Mouse (Mus musculus): ENCODE results near the gene Sema7a.

Sema7a gene

GRCm38 (mm10) chr9:57975200-57975821 lies 35.4 kb downstream of the Sema7a start:
- POLR2A ChIA-PET: interaction anchor here in 3 of 4 experiments (0.5 to 1.4 kb wide), 5 partner anchors 28 to 241 kb away, joined by 3 to 6 read pairs (median 4); partner anchors contain the start of gene Sema7a (in 1 of the 3)
- CTCF ChIA-PET: interaction anchor here in 2 of 4 experiments (0.5 to 2.4 kb wide), 3 partner anchors 15 to 29 kb away, joined by 3 to 10 read pairs (median 7); no protein-coding TSS in a partner anchor

DNA sequence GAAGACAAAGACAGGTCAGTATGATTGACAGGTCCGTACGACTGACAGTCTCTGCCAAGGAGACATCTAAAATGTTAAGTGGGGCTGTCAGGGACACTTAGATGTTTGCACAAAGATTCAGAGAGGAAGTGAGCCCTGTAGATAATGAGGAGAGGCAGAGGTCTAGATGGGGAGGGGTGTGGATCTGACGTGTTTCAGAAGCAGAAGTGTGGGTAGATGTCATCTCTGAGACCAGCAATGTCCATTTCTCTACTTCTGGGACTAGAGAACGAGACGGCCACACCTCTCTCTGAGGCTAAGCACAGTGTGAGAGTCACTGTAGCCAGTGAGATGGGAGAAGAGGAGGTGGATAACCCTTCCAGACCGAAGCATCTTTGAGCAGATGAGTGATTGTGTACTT lies 38.1 kb downstream of the Sema7a start:
- ChIA-PET POLR2A (interaction anchor here in 1 of 4 experiments (0.8 kb wide), 1 partner anchor 31 kb away, joined by 3 read pairs; no protein-coding TSS in a partner anchor), CTCF (interaction anchor here in 1 of 4 experiments (1.1 kb wide), 1 partner anchor 43 kb away, joined by 3 read pairs; no protein-coding TSS in a partner anchor)

DNA sequence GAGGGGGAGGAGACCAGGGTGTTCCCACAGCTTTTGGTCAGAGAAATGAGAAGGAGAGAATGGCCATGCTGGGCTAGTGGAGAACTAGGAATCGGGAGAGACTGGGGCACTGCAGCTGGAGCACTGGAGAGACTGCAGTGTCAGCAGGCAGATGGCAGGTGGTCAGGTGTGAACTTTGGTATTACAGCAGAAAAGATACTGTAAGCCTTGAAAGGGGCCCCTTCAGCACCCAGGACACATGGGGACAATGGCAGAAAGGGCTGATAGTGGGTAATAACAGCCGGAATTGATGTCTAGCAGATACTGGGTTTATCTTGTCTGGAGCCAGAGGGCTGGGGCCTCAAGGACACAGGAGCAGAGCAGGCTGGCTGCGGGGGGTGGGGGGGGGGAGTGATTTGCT lies 38.9 kb downstream of the Sema7a start:
- ChIA-PET POLR2A (interaction anchor here in 1 of 4 experiments (0.6 to 0.8 kb wide), 2 partner anchors 30 to 46 kb away, joined by 3 read pairs; no protein-coding TSS in a partner anchor), CTCF (interaction anchor here in 2 of 4 experiments (0.6 to 1.1 kb wide), 2 partner anchors 25 to 43 kb away, joined by 3 read pairs; no protein-coding TSS in a partner anchor)

DNA sequence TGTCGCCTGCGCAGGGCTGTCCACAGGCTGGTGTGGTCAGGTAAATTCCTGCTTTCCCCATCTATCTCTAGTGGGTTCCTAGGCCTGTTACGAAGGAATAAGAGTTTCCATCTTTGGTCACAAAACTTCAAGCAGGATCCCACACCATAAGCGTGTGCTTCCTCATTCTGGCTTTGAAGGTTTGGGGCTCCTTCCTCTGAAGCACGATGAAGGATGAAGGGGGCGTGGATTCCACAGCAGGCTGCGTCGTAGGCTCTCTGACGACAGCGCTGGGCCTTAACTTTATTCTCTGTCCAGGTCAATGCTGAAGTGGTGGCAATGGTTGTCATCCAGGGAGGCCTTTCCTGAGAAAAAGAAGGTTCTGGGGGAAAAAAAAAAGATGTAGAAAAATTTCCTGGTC lies 40.7 kb downstream of the Sema7a start:
- POLR2A ChIA-PET: interaction anchor here in 1 of 4 experiments (0.7 to 1.3 kb wide), 2 partner anchors 39 to 45 kb away, joined by 3 read pairs; no protein-coding TSS in a partner anchor
- CTCF ChIA-PET: interaction anchor here in 2 of 4 experiments (1.0 to 1.7 kb wide), 4 partner anchors 10 to 118 kb away, joined by 3 to 4 read pairs (median 3); no protein-coding TSS in a partner anchor

DNA sequence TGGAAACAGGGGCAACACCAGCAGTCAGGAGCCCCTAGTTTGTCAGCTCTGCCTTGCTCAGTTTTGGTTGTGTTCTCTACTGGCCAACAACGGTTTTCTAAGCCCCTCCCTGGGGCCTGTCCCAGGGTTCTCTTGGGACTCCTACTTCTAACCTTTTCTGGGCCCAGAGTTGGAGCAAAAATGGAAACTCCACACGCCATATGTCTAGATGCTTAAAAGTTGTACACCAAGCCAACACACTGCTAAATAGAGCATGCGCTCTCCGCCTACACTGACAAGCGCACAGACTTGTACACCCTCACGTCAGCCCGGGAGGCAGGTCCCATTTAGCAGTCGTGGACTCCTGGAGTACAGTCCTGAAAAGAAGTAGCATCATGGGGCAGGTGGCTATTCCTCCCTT lies 45.4 kb downstream of the Sema7a start:
- POLR2A ChIA-PET: no interaction called here
- CTCF ChIA-PET: interaction anchor here in 2 of 4 experiments (0.5 to 0.6 kb wide), 2 partner anchors 13 to 172 kb away, joined by 3 to 4 read pairs; no protein-coding TSS in a partner anchor

DNA sequence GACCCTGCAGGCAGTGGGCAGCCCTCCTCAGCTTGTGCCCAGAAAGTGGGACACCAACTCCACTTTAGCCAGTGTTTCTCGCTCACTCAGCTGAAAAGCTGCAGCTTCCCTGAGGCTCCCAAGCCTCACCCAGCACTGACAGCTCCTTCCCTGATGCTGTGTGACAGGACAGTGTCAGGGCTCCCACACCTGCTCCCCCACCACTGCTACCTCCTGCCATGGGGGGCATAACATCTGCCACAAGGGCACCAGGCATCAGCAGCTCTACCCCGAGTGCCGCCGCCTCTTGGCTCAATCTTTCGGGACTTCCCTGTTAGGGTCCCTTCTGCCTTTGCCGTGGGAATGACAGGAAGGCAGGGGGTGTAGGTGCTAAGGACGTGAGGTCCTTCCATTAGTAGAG lies 46.4 kb downstream of the Sema7a start:
- ChIA-PET POLR2A (interaction anchor here in 3 of 4 experiments (1.0 to 1.6 kb wide), 3 partner anchors 11 to 83 kb away, joined by 3 to 5 read pairs (median 3); no protein-coding TSS in a partner anchor), CTCF (interaction anchor here in 3 of 4 experiments (1.1 to 1.5 kb wide), 4 partner anchors 12 to 41 kb away, joined by 3 to 5 read pairs (median 4); no protein-coding TSS in a partner anchor)

DNA sequence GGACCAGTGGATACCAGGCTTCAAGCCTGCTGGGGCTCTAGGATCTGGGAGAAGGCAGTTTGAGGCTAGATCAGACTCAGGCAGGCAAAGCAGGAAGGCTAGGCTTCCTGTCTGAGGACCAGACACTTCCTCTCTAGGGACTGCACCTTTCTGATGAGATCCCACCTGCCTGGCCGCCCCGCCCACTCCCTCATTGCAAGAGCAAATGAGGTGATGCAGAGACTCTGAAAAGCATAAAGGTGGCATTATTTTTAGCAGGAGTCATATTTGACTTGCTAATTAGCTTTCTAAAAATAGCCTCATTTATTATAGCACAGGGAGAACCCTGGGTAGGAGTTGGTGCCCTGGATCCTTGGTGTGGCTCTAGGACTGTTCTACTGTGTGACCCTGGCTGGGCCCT lies 48.2 kb downstream of the Sema7a start:
- ChIA-PET CTCF (interaction anchor here (0.5 to 3.8 kb wide), 7 partner anchors 10 to 141 kb away, joined by 3 to 47 read pairs (median 7); no protein-coding TSS in a partner anchor), POLR2A (interaction anchor here in 1 of 4 experiments (1.4 kb wide), 1 partner anchor 52 kb away, joined by 3 read pairs; no protein-coding TSS in a partner anchor)

- ChIA-PET CTCF (interaction anchor here in 3 of 4 experiments (0.6 to 3.8 kb wide), 14 partner anchors 9 to 215 kb away, joined by 3 to 47 read pairs (median 4); partner anchors contain the start of genes Islr (in 1 of the 3) and Islr2 (in 1 of the 3)), POLR2A (interaction anchor here in 3 of 4 experiments (0.6 to 1.6 kb wide), 4 partner anchors 8 to 169 kb away, joined by 3 to 5 read pairs (median 3); no protein-coding TSS in a partner anchor)
Observed at GRCm38 (mm10) chr9:57989309-57989708, 49.4 kb downstream of the Sema7a start.

DNA sequence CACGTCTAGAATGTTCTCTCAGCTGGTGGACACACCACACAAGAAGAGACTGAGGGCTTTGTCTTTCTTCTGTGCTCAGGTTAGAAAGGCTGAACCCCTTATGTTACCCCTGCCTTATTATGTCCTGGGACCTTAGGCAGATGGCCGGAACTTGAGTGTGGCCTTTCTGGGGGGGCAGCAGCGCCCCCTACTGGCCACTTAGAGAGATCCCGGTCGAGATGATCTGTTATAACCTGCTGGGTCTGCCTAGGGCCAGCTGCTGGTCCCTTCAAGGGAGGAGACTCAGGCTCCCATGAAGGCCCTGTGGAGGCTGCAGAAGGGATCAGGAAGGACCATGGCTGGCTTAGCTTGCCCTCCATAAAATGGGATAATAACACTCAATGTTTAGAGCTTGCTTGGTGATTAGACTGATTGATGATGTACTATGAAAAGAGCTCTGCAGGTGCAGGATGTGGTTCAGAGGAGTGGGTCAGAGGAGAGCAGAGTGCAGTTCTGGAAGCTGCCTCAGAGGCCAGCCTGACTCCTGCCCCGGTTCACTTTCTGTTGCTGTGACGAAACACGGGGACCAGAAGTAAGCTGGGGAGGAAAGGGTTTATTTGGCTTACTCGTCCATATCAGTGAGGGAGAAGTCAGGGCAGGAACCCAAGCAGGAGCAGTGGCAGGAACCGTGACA lies 50.7 kb downstream of the Sema7a start:
- ChIA-PET POLR2A (interaction anchor here (0.7 to 1.6 kb wide), 13 partner anchors 7 to 337 kb away, joined by 3 to 5 read pairs (median 3); partner anchors contain the start of genes Csk (in 1 of the 4) and Sema7a (in 1 of the 4)), CTCF (interaction anchor here (0.5 to 3.8 kb wide), 52 partner anchors 8 to 1397 kb away, joined by 3 to 47 read pairs (median 4); partner anchors contain the start of genes Sema7a (in 2 of the 4), Islr (in 1 of the 4), Islr2 (in 1 of the 4) and Ubl7 (in 1 of the 4))

GRCm38 (mm10) chr9:57992060-57992459 lies 52.1 kb downstream of the Sema7a start:
- ChIA-PET POLR2A (no interaction called here), CTCF (interaction anchor here in 3 of 4 experiments (0.6 to 3.8 kb wide), 5 partner anchors 16 to 248 kb away, joined by 3 to 35 read pairs (median 4); no protein-coding TSS in a partner anchor)

DNA sequence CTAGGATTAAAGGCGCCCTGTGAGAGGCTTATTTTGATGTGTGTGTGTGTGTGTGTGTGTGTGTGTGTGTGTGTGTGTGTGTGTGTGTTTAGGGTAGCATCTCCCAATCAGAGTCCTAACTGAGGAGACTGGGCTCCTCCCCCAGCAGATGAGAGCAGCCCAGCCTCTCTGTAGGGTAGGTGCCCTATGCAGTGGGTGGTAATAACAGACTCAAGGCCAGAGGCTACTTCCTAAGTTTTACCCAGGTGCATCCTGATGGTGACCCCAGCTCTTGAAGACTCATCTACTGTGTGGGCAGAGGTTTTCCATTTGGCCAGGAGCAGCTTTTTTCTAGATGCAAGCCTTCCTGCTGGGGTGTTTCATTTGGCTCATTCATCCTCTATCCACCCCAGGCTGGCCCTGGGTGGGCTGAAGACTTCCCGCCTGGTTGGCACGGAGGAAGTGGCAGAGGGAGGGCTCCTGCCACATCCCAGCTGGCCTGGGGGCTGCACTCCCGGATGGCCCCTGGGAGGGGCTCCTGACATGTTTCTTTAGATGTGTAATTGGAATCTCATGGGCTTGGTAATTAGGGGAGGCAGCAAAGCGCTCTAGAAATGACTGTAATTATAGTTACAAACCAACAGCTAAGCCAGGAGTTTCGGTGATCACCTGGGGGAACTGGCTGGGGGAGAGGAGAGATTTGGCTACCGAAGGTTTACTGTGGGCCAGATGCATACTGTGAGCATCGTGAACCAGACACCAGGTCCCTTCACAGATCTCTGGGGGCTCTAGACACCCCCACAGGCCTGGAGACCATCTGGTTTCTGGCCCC lies 53.1 kb downstream of the Sema7a start:
- CTCF ChIA-PET: interaction anchor here (0.5 to 8.6 kb wide), 10 partner anchors 15 to 248 kb away, joined by 3 to 148 read pairs (median 4); partner anchors contain the start of gene Sema7a (in 2 of the 4)

GRCm38 (mm10) chr9:57995282-57995681 lies 55.4 kb downstream of the Sema7a start:
- CTCF ChIA-PET: interaction anchor here in 3 of 4 experiments (0.6 to 8.6 kb wide), 8 partner anchors 20 to 236 kb away, joined by 3 to 148 read pairs (median 3); partner anchors contain the start of gene Sema7a (in 2 of the 3)
- POLR2A ChIA-PET: interaction anchor here in 1 of 4 experiments (1.2 to 11.2 kb wide), 5 partner anchors 10 to 86 kb away, joined by 3 to 104 read pairs (median 3); partner anchors contain the start of gene Sema7a

More for the DNA sequence above, 53.1 kb downstream of the Sema7a start:
- POLR2A ChIA-PET: interaction anchor here in 2 of 4 experiments (0.6 kb wide), 2 partner anchors 57 to 167 kb away, joined by 3 to 6 read pairs; no protein-coding TSS in a partner anchor

DNA sequence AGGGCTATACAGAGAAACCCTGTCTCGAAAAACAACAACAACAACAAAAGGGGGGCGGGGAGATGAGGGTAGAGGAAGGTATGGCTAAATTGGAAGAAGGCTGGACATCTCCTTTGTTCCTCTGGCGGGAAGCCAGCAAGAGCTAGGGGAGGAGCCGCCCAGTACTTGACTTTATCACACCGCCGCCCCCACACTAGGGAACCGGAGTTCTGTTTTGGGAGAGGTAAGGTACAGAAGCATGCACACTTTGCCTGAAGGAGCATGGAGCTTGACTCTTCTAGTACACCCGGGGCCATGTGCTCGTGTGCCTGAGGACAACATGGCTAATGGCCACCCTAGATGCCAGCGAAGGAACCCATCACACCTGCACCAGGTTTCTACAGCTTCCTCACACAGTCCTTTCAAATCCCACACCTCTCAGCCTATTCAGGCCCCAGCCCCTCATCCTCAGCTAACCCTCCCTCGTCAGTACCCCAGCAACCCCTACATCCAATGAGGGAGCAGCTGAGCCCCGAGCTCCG lies 57.7 kb downstream of the Sema7a start:
- POLR2A ChIA-PET: interaction anchor here (0.5 to 11.2 kb wide), 51 partner anchors 8 to 538 kb away, joined by 3 to 104 read pairs (median 4); partner anchors contain the start of genes Sema7a (in 3 of the 4), Cyp11a1 (in 2 of the 4), Ubl7 (in 2 of the 4) and Arid3b (in 1 of the 4)
- CTCF ChIA-PET: interaction anchor here (0.5 to 8.6 kb wide), 101 partner anchors 8 to 1505 kb away, joined by 3 to 148 read pairs (median 4); partner anchors contain the start of genes Islr (in 4 of the 4), Islr2 (in 4 of the 4), Sema7a (in 3 of the 4) and Ubl7 (in 3 of the 4)

DNA sequence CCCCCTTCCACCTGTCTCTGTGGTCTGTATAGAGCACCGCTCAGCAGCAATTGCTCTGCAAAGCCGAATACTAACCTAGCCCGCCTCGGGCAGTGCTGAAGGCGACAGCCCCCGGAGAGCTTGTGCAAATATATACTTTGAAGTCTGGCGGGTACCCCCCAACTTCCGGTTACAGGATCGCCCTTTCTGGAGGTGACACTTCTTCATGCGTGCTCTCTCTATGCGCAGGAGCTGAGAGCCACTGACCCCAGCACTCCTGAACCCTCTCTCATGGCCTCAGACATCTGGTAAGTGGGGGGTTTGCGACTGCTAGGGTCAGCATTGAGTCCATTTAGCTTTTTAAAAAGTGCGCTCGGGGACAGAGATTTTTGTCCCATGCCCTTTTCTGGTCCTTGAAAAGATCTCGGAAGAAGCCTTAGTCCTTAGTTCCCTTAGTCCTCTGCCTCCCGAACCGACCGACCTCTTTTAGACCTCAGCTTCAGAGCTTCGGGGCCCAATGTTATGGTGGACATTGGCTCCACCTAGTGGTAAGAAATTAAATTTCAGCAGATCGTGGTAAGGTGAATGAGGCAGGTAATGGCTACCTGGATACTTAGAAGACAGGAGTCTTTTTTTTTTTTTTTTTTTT lies 58.2 kb downstream of the Sema7a start:
- ChIA-PET CTCF (interaction anchor here (0.5 to 8.6 kb wide), 111 partner anchors 8 to 488 kb away, joined by 3 to 148 read pairs (median 4); partner anchors contain the start of genes Islr (in 4 of the 4), Islr2 (in 4 of the 4), Sema7a (in 3 of the 4) and Ubl7 (in 3 of the 4)), POLR2A (interaction anchor here (0.5 to 11.2 kb wide), 53 partner anchors 9 to 557 kb away, joined by 3 to 104 read pairs (median 4); partner anchors contain the start of genes Sema7a (in 3 of the 4), Cyp11a1 (in 2 of the 4), Ubl7 (in 2 of the 4) and Arid3b (in 1 of the 4))

DNA sequence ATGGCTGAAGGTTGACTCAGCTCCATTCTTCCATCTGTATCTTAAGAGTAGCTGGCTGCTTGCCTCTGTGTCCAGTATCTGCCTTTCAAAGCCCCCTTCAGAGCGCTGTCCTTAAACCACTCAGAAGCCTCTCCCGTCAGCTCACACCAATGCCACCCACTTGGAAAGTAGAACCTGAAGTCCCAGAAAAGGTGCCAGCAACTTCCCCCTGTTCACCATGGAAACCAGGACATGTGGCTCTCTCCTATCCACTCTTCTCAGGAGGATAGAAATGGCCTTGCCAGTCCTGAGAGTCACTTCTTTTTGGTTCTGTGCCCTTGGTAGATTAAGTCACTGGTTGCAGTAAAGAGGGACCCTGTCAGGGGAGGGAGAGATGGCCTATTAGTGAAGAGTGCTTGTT lies 58.8 kb downstream of the Sema7a start:
- POLR2A ChIA-PET: interaction anchor here (0.8 to 11.2 kb wide), 29 partner anchors 9 to 239 kb away, joined by 3 to 104 read pairs (median 5); partner anchors contain the start of genes Cyp11a1 (in 2 of the 4), Sema7a (in 2 of the 4), Arid3b (in 1 of the 4) and Islr (in 1 of the 4)
- CTCF ChIA-PET: interaction anchor here (0.6 to 8.6 kb wide), 71 partner anchors 8 to 488 kb away, joined by 3 to 148 read pairs (median 6); partner anchors contain the start of genes Islr (in 3 of the 4), Islr2 (in 3 of the 4), Sema7a (in 2 of the 4) and Ubl7 (in 2 of the 4)
